Mouse (Mus musculus) myocyte (in vitro differentiated cells): ENCODE data around the gene Csnk2b. TPM values are rescaled to one million over a fixed set of nuclear protein-coding genes. Genes with fewer than 3 reads are reported as not detected.
A peak's percentile ranks its signal among the peaks of the same experiment; 100 is the strongest.

Experiments used
- H3K27me3 ChIP-seq: one replicate; pipeline ENCODE4 v1.6.1; 2011; ENCODE audit not compliant: control insufficient read depth, insufficient read depth, insufficient read length
- H3K36me3 ChIP-seq: one replicate; pipeline ENCODE4 v1.6.1; 2011; ENCODE audit not compliant: control insufficient read depth, insufficient read depth
- H3K4me2 ChIP-seq: one replicate; pipeline ENCODE4 v1.6.1; 2011; ENCODE audit warnings: low read depth, control low read depth
- H3K4me3 ChIP-seq: one replicate; pipeline ENCODE4 v1.5.1; 2011; ENCODE audit warnings: mild to moderate bottlenecking, control low read depth, moderate library complexity
- H3K79me2 ChIP-seq: one replicate; pipeline ENCODE4 v1.6.1; 2011; ENCODE audit not compliant: control insufficient read depth, insufficient read depth
- H3ac ChIP-seq: one replicate; pipeline ENCODE4 v1.6.1; 2011; ENCODE audit not compliant: control insufficient read depth, insufficient read length
- CEBPB ChIP-seq: IDR thresholded peaks from 2 replicates; pipeline ENCODE4 v1.6.1; 2011; ENCODE audit warnings: mild to moderate bottlenecking, moderate library complexity; ENCODE audit not compliant: poor library complexity, insufficient read depth, severe bottlenecking
- E2F4 ChIP-seq: IDR thresholded peaks from one replicate; pipeline ENCODE4 v1.6.1; 2011; ENCODE audit warnings: mild to moderate bottlenecking, control low read depth, moderate library complexity; ENCODE audit not compliant: insufficient read depth
- MAX ChIP-seq: IDR thresholded peaks from one replicate; pipeline ENCODE4 v1.6.1; 2011; ENCODE audit warnings: low read depth, mild to moderate bottlenecking, control low read depth
- MYOD1 ChIP-seq, 3 experiments: IDR thresholded peaks; one replicate each; pipeline ENCODE4 v1.6.1; 2011; ENCODE audit warnings: control low read depth in 2 of 3, low read depth in 2 of 3, mild to moderate bottlenecking in 2 of 3, moderate library complexity in 1 of 3; ENCODE audit not compliant: insufficient read length in 2 of 3, control insufficient read depth in 1 of 3
- MYOG ChIP-seq, 3 experiments: IDR thresholded peaks; one replicate each; pipeline ENCODE4 v1.6.1; 2011; ENCODE audit warnings: control low read depth in 2 of 3, low read depth in 2 of 3, mild to moderate bottlenecking in 2 of 3; ENCODE audit not compliant: insufficient read length in 2 of 3, control insufficient read depth in 1 of 3, insufficient read depth in 1 of 3
- POLR2A ChIP-seq: IDR thresholded peaks from one replicate; pipeline ENCODE4 v1.6.1; 2011; ENCODE audit warnings: low read depth, mild to moderate bottlenecking, control low read depth, moderate library complexity; ENCODE audit not compliant: insufficient read length
- POLR2AphosphoS2 ChIP-seq: IDR thresholded peaks from one replicate; pipeline ENCODE4 v1.6.1; 2011; ENCODE audit warnings: low read depth, control low read depth; ENCODE audit not compliant: insufficient read length
- REST ChIP-seq: IDR thresholded peaks from one replicate; pipeline ENCODE4 v1.6.1; 2011; ENCODE audit warnings: mild to moderate bottlenecking, control low read depth, moderate library complexity; ENCODE audit not compliant: insufficient read depth, insufficient read length
- SRF ChIP-seq: IDR thresholded peaks from one replicate; pipeline ENCODE4 v1.6.1; 2011; ENCODE audit warnings: low read depth; ENCODE audit not compliant: control insufficient read depth, insufficient read length
- TCF12 ChIP-seq: IDR thresholded peaks from one replicate; pipeline ENCODE4 v1.6.1; 2011; ENCODE audit warnings: mild to moderate bottlenecking, control low read depth; ENCODE audit not compliant: poor library complexity, insufficient read depth, severe bottlenecking
- TCF3 ChIP-seq: IDR thresholded peaks from one replicate; pipeline ENCODE4 v1.6.1; 2011; ENCODE audit warnings: low read depth, control low read depth; ENCODE audit not compliant: insufficient read length
- USF1 ChIP-seq: IDR thresholded peaks from one replicate; pipeline ENCODE4 v1.6.1; 2011; ENCODE audit warnings: low read depth, mild to moderate bottlenecking, control low read depth, moderate library complexity
- polyA plus RNA-seq: library from polyadenylated mRNA; unstranded; fragments of >200 nt; fragmentation: generic; extraction: Trizol; gene quantifications from one replicate; pipeline ENCODE4 v1.2.1, GENCODE M21; 2012; ENCODE audit warnings: missing spikeins

Csnk2b gene
- polyA plus RNA-seq, 1 experiment = 320 TPM

DNA sequence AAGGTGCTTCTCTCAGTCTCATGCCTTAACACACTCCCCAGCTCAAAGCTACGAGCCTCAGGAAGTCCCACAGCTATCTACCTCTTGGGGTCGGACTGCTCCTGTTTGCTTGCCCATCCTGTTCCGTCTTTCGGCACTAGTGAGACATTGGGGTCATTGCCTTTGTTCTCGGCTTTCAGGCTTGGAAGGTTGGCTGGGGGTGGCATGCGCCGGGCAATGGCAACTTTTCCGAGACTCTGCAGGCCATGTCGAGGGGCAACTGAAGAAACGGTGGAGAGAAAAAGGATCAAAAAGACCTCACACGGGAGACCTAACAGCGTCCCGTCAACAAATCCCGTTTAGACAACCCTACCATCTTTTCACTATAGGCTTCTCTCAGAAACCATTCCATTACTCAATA, 40.3 kb upstream of the Csnk2b start:
- H3ac ChIP-seq = no peak overlapping the region
- TF ChIP-seq E2F4 = no peak
- TF ChIP-seq MAX = no peak
- TF ChIP-seq REST = no peak
- TF ChIP-seq CEBPB = no peak
- no peak for TF ChIP-seq SRF
- TF ChIP-seq TCF3 = no peak
- TF ChIP-seq POLR2AphosphoS2 = no peak
- no peak for TF ChIP-seq USF1
- TF ChIP-seq MYOG (IDR thresholded peaks at IDR 0.05; ENCODE audit: control insufficient read depth in 1 of 3, insufficient read depth in 1 of 3, insufficient read length in 2 of 3, low read depth in 2 of 3) = no peak
- TF ChIP-seq TCF12 = no peak
- TF ChIP-seq POLR2A = no peak
- no peak for TF ChIP-seq MYOD1 (IDR thresholded peaks at IDR 0.05; ENCODE audit: control insufficient read depth in 1 of 3, insufficient read length in 2 of 3, low read depth in 2 of 3)
- no peaks in the 10 kb centered on the region for H3K27me3 ChIP-seq
- H3K4me2 ChIP-seq = peak overlapping the region; percentile 93
- peak overlapping the region; percentile 83 for H3K4me3 ChIP-seq
- H3K79me2 ChIP-seq = peaks cover 68% of the 10 kb centered on the region
- peaks cover 37% of the 10 kb centered on the region for H3K36me3 ChIP-seq

DNA sequence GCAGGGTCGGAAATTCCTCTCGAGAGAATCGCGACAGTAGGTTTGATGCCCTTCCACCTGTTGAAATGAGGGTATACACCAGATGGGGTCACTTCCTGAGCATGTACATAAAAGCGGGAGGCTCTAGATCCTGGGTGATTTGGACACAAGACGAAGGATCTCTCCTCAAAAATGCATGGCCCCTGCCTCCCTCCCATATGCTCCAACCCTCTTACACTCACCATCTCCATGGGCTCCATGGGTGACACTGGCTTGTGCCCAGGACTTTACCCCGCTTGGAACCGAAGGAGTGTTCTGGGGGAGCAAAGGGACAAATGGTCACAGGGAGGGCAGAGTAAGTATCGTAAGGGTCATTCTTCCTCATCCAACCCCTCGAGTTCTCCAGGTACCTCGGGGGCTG, 39.6 kb upstream of the Csnk2b start:
- no peak overlapping the region for H3K4me2 ChIP-seq
- no peaks in the 10 kb centered on the region for H3K27me3 ChIP-seq
- peak overlapping the region; percentile 83 for H3K4me3 ChIP-seq
- H3K79me2 ChIP-seq = peaks cover 67% of the 10 kb centered on the region
- no peak for TF ChIP-seq POLR2A
- TF ChIP-seq TCF12 = no peak
- TF ChIP-seq USF1 = no peak
- TF ChIP-seq REST = no peak
- no peak overlapping the region for H3ac ChIP-seq
- peaks cover 39% of the 10 kb centered on the region for H3K36me3 ChIP-seq

DNA sequence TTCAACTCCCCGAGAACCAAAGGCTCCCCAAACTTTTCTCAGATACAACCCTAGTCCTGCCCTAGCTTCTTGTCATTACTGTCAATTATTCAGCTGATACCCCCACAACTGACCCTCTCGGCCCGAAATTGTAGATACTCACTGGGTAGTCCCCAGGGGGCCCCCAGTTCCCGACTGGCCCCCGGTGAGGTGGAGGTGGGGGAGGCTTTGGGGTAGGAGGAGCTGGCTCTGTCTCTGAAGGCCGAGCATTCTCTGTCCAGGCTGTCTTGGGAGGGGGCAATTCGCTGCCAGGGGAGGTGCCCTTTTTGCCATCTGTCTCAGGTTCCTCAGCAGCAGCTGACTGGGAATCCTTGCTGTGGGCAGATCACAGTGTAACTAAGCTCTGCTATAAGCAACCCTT, 37.8 kb upstream of the Csnk2b start:
- H3K36me3 ChIP-seq = peaks cover 44% of the 10 kb centered on the region

DNA sequence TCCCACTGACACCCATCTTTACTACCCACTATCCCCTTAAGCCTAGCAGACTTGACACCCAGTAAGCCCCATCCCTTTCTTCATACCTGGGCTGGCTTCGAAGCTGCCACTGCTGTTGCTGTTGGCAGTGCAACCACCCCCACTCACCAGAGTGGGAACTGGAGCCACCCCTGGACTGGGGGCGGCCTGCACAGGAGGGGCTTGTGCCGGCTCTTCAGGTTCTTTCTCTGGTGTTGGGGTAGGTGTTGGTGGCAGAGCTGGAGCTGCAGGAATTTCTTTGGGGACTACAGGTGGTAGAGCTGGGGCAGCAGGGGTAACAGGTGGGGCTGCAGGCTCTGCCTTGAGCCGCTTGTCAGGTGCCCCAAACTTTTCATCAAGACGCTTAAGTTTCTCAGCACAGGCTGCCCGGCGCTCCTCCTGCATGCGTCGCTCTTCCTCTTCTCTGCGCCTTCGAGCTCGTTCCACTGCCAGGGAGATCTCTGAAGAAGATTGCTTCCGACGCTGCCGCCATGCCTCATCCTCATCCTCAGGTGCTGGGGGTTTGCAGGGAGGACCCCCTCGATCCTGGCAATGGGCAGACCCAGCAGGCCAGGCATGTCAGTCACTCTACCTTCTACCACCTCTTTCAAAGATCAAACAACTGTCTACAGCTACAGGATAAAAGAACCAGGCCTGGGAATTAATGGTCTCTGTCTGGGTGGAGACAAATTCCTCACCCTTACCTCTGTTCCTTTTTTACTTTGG, 37.2 kb upstream of the Csnk2b start:
- peaks cover 59% of the 10 kb centered on the region for H3K79me2 ChIP-seq
- TF ChIP-seq MAX = no peak
- TF ChIP-seq POLR2AphosphoS2 = peak; percentile 40
- TF ChIP-seq POLR2A = peak; percentile 14
- no peak for TF ChIP-seq TCF3
- H3ac ChIP-seq = no peak overlapping the region
- H3K4me2 ChIP-seq = no peak overlapping the region
- peaks cover 46% of the 10 kb centered on the region for H3K36me3 ChIP-seq
- H3K27me3 ChIP-seq = no peaks in the 10 kb centered on the region
- H3K4me3 ChIP-seq = no peak overlapping the region

More for the DNA sequence above, 37.8 kb upstream of the Csnk2b start:
- H3K4me2 ChIP-seq = no peak overlapping the region
- H3K79me2 ChIP-seq = peaks cover 62% of the 10 kb centered on the region
- H3ac ChIP-seq = no peak overlapping the region
- no peak overlapping the region for H3K4me3 ChIP-seq
- no peaks in the 10 kb centered on the region for H3K27me3 ChIP-seq
- TF ChIP-seq MAX (no peak), POLR2AphosphoS2 (peak; percentile 10)

DNA sequence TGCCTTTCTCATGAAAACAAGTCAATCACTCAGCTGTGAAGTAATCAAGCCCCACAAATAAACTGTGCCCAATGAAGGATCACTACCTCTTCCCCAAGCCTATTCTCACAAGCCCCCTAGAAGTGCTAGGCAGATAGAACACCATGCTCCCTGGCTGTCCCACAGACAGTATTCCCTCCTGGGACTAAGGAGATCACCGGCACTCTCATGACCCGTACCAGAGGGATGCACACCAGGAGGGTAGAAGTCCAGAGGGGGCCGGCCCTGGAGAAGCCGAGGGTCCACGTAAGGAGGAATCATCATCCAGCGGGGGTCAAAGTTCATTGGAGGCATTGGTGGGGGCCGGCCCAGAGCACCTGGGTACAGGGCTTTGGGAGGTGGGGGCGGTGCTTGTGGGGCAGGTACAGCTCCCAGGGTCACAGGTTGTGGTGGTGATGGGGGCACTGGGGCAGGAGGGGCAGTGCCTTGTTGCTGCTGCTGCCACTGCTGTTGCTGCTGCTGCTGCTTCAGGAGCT, 35.9 kb upstream of the Csnk2b start:
- H3K27me3 ChIP-seq = no peaks in the 10 kb centered on the region
- no peak overlapping the region for H3K4me3 ChIP-seq
- no peak overlapping the region for H3K4me2 ChIP-seq
- H3ac ChIP-seq = no peak overlapping the region
- peaks cover 46% of the 10 kb centered on the region for H3K79me2 ChIP-seq
- H3K36me3 ChIP-seq = peaks cover 53% of the 10 kb centered on the region
- no peak for TF ChIP-seq TCF3
- TF ChIP-seq MYOG (IDR thresholded peaks at IDR 0.05; ENCODE audit: control insufficient read depth in 1 of 3, insufficient read depth in 1 of 3, insufficient read length in 2 of 3, low read depth in 2 of 3) = no peak
- no peak for TF ChIP-seq POLR2AphosphoS2
- no peak for TF ChIP-seq E2F4
- TF ChIP-seq SRF = no peak
- TF ChIP-seq CEBPB = no peak
- no peak for TF ChIP-seq MYOD1 (IDR thresholded peaks at IDR 0.05; ENCODE audit: control insufficient read depth in 1 of 3, insufficient read length in 2 of 3, low read depth in 2 of 3)
- no peak for TF ChIP-seq USF1
- TF ChIP-seq TCF12 = no peak
- no peak for TF ChIP-seq POLR2A
- TF ChIP-seq MAX = no peak
- TF ChIP-seq REST = no peak
